Mouse (Mus musculus) hindbrain, embryonic 16.5 days (tissue): ENCODE measurements around the gene Cd24a. TPM values are rescaled to one million over a fixed set of nuclear protein-coding genes. Genes with fewer than 3 reads are reported as not detected.

Experiments used
- ATAC-seq: fragments of 200-750 bp; cut with Nextera tagmentation; 2 replicates; pipeline ENCODE4 v1.8.0; 2017; ENCODE audit warnings: moderate TSS enrichment, moderate library complexity
- H3K27ac ChIP-seq: fragments of 300-500 bp; sonication (generic); 2 replicates; pipeline ENCODE4 v1.5.1; 2014; ENCODE audit warnings: low read depth, mild to moderate bottlenecking, control low read depth, low read length, moderate library complexity
- H3K27me3 ChIP-seq: fragments of 300-500 bp; sonication (generic); replicated peaks from 2 replicates; pipeline ENCODE4 v1.6.1; 2014; ENCODE audit warnings: low read length; ENCODE audit not compliant: control insufficient read depth, insufficient read depth
- H3K36me3 ChIP-seq: fragments of 300-500 bp; sonication (generic); 2 replicates; pipeline ENCODE4 v1.6.1; 2014; ENCODE audit warnings: mild to moderate bottlenecking, low read length, moderate library complexity, mixed read lengths; ENCODE audit not compliant: control insufficient read depth, insufficient read depth
- H3K4me1 ChIP-seq: fragments of 300-500 bp; sonication (generic); 2 replicates; pipeline ENCODE4 v1.6.1; 2014; ENCODE audit warnings: low read depth, low read length; ENCODE audit not compliant: control insufficient read depth, insufficient read depth
- H3K4me2 ChIP-seq: fragments of 300-500 bp; sonication (generic); 2 replicates; pipeline ENCODE4 v1.6.1; 2014; ENCODE audit warnings: mild to moderate bottlenecking, low read length, control low read depth, moderate library complexity
- H3K4me3 ChIP-seq: fragments of 300-500 bp; sonication (generic); 2 replicates; pipeline ENCODE4 v1.5.1; 2014; ENCODE audit warnings: mild to moderate bottlenecking, low read length, control low read depth, moderate library complexity
- H3K9ac ChIP-seq: fragments of 300-500 bp; sonication (generic); 2 replicates; pipeline ENCODE4 v1.6.1; 2014; ENCODE audit warnings: low read depth, mild to moderate bottlenecking, control low read depth, low read length, moderate library complexity
- H3K9me3 ChIP-seq: fragments of 300-500 bp; sonication (generic); 2 replicates; pipeline ENCODE4 v1.6.1; 2014; ENCODE audit warnings: mild to moderate bottlenecking, low read length, moderate library complexity; ENCODE audit not compliant: control insufficient read depth
- WGBS: fragments of 180-500 bp; shearing (Covaris S2); extraction: QIAGEN DNeasy Blood & Tissue Kit; methylation state at CpG from one replicate; pipeline ENCODE4 v1.1.7; 2014; 5-methylcytosine and 5-hydroxymethylcytosine counted together
- polyA plus RNA-seq: library from polyadenylated mRNA; unstranded; fragments of >200 nt; fragmentation: Nextera tagmentation; extraction: Ambion mirVana; gene quantifications from 2 replicates; pipeline ENCODE4 v1.2.1, GENCODE M21; 2015

Cd24a gene
- polyA plus RNA-seq, 1 experiment from 2014 or later, result 546 TPM

GRCm38 (mm10) chr10:43578754-43579380 lies 783 bp downstream of the Cd24a start:
- Histone ChIP-seq H3K9me3 (no peaks in the 10 kb centered on the region), H3K27me3 (no peaks in the 10 kb centered on the region), H3K27ac (peak overlapping the region; percentile 87), H3K4me3 (peak overlapping the region; percentile 75), H3K4me1 (peaks cover 10% of the 10 kb centered on the region), H3K36me3 (0 out of 2 replicates have a peak, but pooled peaks cover 5% of the 10 kb centered on the region), H3K9ac (peak overlapping the region; percentile 94), H3K4me2 (peak overlapping the region; percentile 93)
- ATAC-seq, result peak; percentile 93
- WGBS, result 0% methylated on average over 45 of the region's 65 CpGs

GRCm38 (mm10) chr10:43579381-43580261 lies 1.5 kb downstream of the Cd24a start:
- Histone ChIP-seq H3K4me2 (peak overlapping the region; percentile 93), H3K27me3 (no peaks in the 10 kb centered on the region), H3K4me1 (peaks cover 10% of the 10 kb centered on the region), H3K36me3 (peaks cover 7% of the 10 kb centered on the region), H3K9me3 (no peaks in the 10 kb centered on the region), H3K9ac (peak overlapping the region; percentile 94), H3K4me3 (peak overlapping the region; percentile 75), H3K27ac (peak overlapping the region; percentile 87)
- ATAC-seq, result peak; percentile 19
- WGBS, result under 1% methylated on average over 47 of the region's 49 CpGs

- Histone ChIP-seq H3K4me3 (peak overlapping the region; percentile 75), H3K4me1 (peaks cover 10% of the 10 kb centered on the region), H3K36me3 (peaks cover 8% of the 10 kb centered on the region), H3K4me2 (peak overlapping the region; percentile 93), H3K9me3 (no peaks in the 10 kb centered on the region), H3K27ac (peak overlapping the region; percentile 87), H3K9ac (peak overlapping the region; percentile 94), H3K27me3 (no peaks in the 10 kb centered on the region)
- WGBS, result under 1% methylated on average over 15 of the region's 15 CpGs
- peak; percentile 51 for ATAC-seq
Observed at GRCm38 (mm10) chr10:43580649-43581078, 2.6 kb downstream of the Cd24a start.

GRCm38 (mm10) chr10:43581260-43581659 lies 3.2 kb downstream of the Cd24a start:
- WGBS, result 36% methylated on average over 3 of the region's 3 CpGs
- Histone ChIP-seq H3K9me3 (no peaks in the 10 kb centered on the region), H3K36me3 (peaks cover 8% of the 10 kb centered on the region), H3K4me1 (peaks cover 10% of the 10 kb centered on the region), H3K4me2 (peak overlapping the region; percentile 93), H3K4me3 (peak overlapping the region; percentile 75), H3K27me3 (no peaks in the 10 kb centered on the region), H3K9ac (peak overlapping the region; percentile 94), H3K27ac (peak overlapping the region; percentile 87)
- ATAC-seq, result no peak

GRCm38 (mm10) chr10:43584538-43584937 lies 6.5 kb downstream of the Cd24a start:
- no peaks in the 10 kb centered on the region for H3K27me3 ChIP-seq
- no peaks in the 10 kb centered on the region for H3K9me3 ChIP-seq
- H3K4me1 ChIP-seq, result peaks cover 4% of the 10 kb centered on the region
- no peak overlapping the region for H3K27ac ChIP-seq
- H3K36me3 ChIP-seq, result peaks cover 8% of the 10 kb centered on the region
- no peak for ATAC-seq
- no peak overlapping the region for H3K4me2 ChIP-seq
- no peak overlapping the region for H3K9ac ChIP-seq
- 95% methylated on average over 4 of the region's 4 CpGs for WGBS
- no peak overlapping the region for H3K4me3 ChIP-seq

- peaks cover 5% of the 10 kb centered on the region for H3K36me3 ChIP-seq
- H3K4me1 ChIP-seq, result no peaks in the 10 kb centered on the region
- H3K9ac ChIP-seq, result no peak overlapping the region
- no peaks in the 10 kb centered on the region for H3K27me3 ChIP-seq
- no peak for ATAC-seq
- 71% methylated on average over 8 of the region's 8 CpGs for whole genome bisulfite sequencing
- no peak overlapping the region for H3K27ac ChIP-seq
- no peak overlapping the region for H3K4me3 ChIP-seq
- H3K4me2 ChIP-seq, result no peak overlapping the region
- H3K9me3 ChIP-seq, result no peaks in the 10 kb centered on the region
Observed at GRCm38 (mm10) chr10:43588470-43589177, 10.5 kb downstream of the Cd24a start.

GRCm38 (mm10) chr10:43591477-43591876 lies 13.4 kb downstream of the Cd24a start:
- Histone ChIP-seq H3K4me1 (no peaks in the 10 kb centered on the region), H3K9ac (no peak overlapping the region), H3K27me3 (no peaks in the 10 kb centered on the region), H3K4me2 (no peak overlapping the region), H3K4me3 (no peak overlapping the region), H3K27ac (no peak overlapping the region), H3K9me3 (no peaks in the 10 kb centered on the region), H3K36me3 (no peaks in the 10 kb centered on the region)
- 95% methylated on average over 10 of the region's 10 CpGs for WGBS
- no peak for ATAC-seq

GRCm38 (mm10) chr10:43593182-43593581 lies 15.1 kb downstream of the Cd24a start:
- H3K9ac ChIP-seq, result no peak overlapping the region
- ATAC-seq, result no peak

GRCm38 (mm10) chr10:43594187-43594586 lies 16.1 kb downstream of the Cd24a start:
- H3K4me2 ChIP-seq, result no peak overlapping the region
- H3K9ac ChIP-seq, result no peak overlapping the region
- WGBS, result 87% methylated on average over 2 of the region's 2 CpGs
- no peaks in the 10 kb centered on the region for H3K36me3 ChIP-seq
- no peaks in the 10 kb centered on the region for H3K9me3 ChIP-seq
- no peak for ATAC-seq
- no peak overlapping the region for H3K27ac ChIP-seq
- no peaks in the 10 kb centered on the region for H3K4me1 ChIP-seq
- H3K4me3 ChIP-seq, result no peak overlapping the region
- no peaks in the 10 kb centered on the region for H3K27me3 ChIP-seq

More at GRCm38 (mm10) chr10:43593182-43593581, 15.1 kb downstream of the Cd24a start:
- Histone ChIP-seq H3K27me3 (no peaks in the 10 kb centered on the region), H3K4me1 (no peaks in the 10 kb centered on the region), H3K4me2 (no peak overlapping the region), H3K36me3 (no peaks in the 10 kb centered on the region), H3K9me3 (no peaks in the 10 kb centered on the region), H3K4me3 (no peak overlapping the region), H3K27ac (no peak overlapping the region)
- whole genome bisulfite sequencing, result 76% methylated on average over 5 of the region's 5 CpGs
